Mouse (Mus musculus) left cerebral cortex, adult 8-10 months (tissue): Measurements from ENCODE around the gene Arid1a. TPM values are rescaled to one million over a fixed set of nuclear protein-coding genes. Genes with fewer than 3 reads are reported as not detected.

Experiments used
- DNase-seq, 2 experiments: peaks; one replicate each; pipeline ENCODE4 v3.0.0; 2022; ENCODE audit warnings: low spot score in 2 of 2
- total RNA-seq, 4 experiments: library from RNA; stranded (reverse); gene quantifications; 2 replicates each; pipeline ENCODE4 v1.2.4; 2022

The Arid1a gene
- total RNA-seq, 4 experiments from 2014 or later = 86.3 to 93.9 (median 90.7) TPM

- no peak for DNase-seq
Measured at GRCm38 (mm10) chr4:133735282-133735681, 21.3 kb downstream of the Arid1a start.

GRCm38 (mm10) chr4:133730122-133730521 lies 26.4 kb downstream of the Arid1a start:
- DNase-seq = no peak

GRCm38 (mm10) chr4:133729541-133730093 lies 27.0 kb downstream of the Arid1a start:
- peak; percentile 54 to 86 for DNase-seq

- no peak for DNase-seq
Measured at GRCm38 (mm10) chr4:133729007-133729406, 27.6 kb downstream of the Arid1a start.

- no peak for DNase-seq
Measured at GRCm38 (mm10) chr4:133728256-133728655, 28.3 kb downstream of the Arid1a start.

- DNase-seq = no peak
Measured at GRCm38 (mm10) chr4:133725706-133726105, 30.9 kb downstream of the Arid1a start.

- DNase-seq = no peak
Measured at GRCm38 (mm10) chr4:133719791-133720190, 36.8 kb downstream of the Arid1a start.

GRCm38 (mm10) chr4:133712755-133713154 lies 43.8 kb downstream of the Arid1a start:
- no peak for DNase-seq

GRCm38 (mm10) chr4:133711307-133712076 lies 45.1 kb downstream of the Arid1a start:
- no peak for DNase-seq

- no peak for DNase-seq
Measured at GRCm38 (mm10) chr4:133709395-133709794, 47.2 kb downstream of the Arid1a start.

GRCm38 (mm10) chr4:133707464-133707863 lies 49.1 kb downstream of the Arid1a start:
- no peak for DNase-seq

GRCm38 (mm10) chr4:133706956-133707355 lies 49.6 kb downstream of the Arid1a start:
- DNase-seq = peak in 1 of 2 experiments; percentile 36

GRCm38 (mm10) chr4:133705062-133705461 lies 51.5 kb downstream of the Arid1a start:
- no peak for DNase-seq

GRCm38 (mm10) chr4:133700905-133701368 lies 55.6 kb downstream of the Arid1a start:
- peak in 1 of 2 experiments; percentile 50 for DNase-seq

- DNase-seq = no peak
Measured at GRCm38 (mm10) chr4:133695363-133695762, 61.2 kb downstream of the Arid1a start.

- no peak for DNase-seq
Measured at GRCm38 (mm10) chr4:133690252-133690651, 66.3 kb downstream of the Arid1a start.

- no peak for DNase-seq
Measured at GRCm38 (mm10) chr4:133688417-133689067, 68.0 kb downstream of the Arid1a start.

- DNase-seq = no peak
Measured at GRCm38 (mm10) chr4:133687126-133687525, 69.4 kb downstream of the Arid1a start.

- no peak for DNase-seq
Measured at GRCm38 (mm10) chr4:133686512-133686911, 70.1 kb downstream of the Arid1a start.

- DNase-seq = no peak
Measured at GRCm38 (mm10) chr4:133680206-133680786, 76.3 kb downstream of the Arid1a start.

GRCm38 (mm10) chr4:133679629-133680028 lies 76.9 kb downstream of the Arid1a start:
- no peak for DNase-seq

GRCm38 (mm10) chr4:133677266-133677665 lies 79.3 kb downstream of the Arid1a start:
- DNase-seq = no peak
